Mouse (Mus musculus) olfactory bulb, adult 2 months (tissue): Measurements from ENCODE around the gene Chst15. TPM values are rescaled to one million over a fixed set of nuclear protein-coding genes. Genes with fewer than 3 reads are reported as not detected.

ENCODE experiments used
- H3K27ac ChIP-seq: fragments of 200-500 bp; 2 replicates; pipeline ENCODE4 v1.5.1; 2012; ENCODE audit warnings: low read depth, low read length; ENCODE audit not compliant: insufficient read depth
- H3K4me1 ChIP-seq: fragments of 200-500 bp; 2 replicates; pipeline ENCODE4 v1.6.1; 2012; ENCODE audit warnings: low read length; ENCODE audit not compliant: control insufficient read depth, insufficient read depth
- H3K4me3 ChIP-seq: fragments of 200-500 bp; 2 replicates; pipeline ENCODE4 v1.5.1; 2012; ENCODE audit warnings: mild to moderate bottlenecking, low read depth, low read length, moderate library complexity; ENCODE audit not compliant: insufficient read depth
- CTCF ChIP-seq: fragments of 200-500 bp; IDR thresholded peaks from 2 replicates; pipeline ENCODE4 v1.5.1; 2012; ENCODE audit warnings: low read depth, mild to moderate bottlenecking, low read length, moderate library complexity; ENCODE audit not compliant: insufficient read depth
- POLR2A ChIP-seq: fragments of 200-500 bp; IDR thresholded peaks from 2 replicates; pipeline ENCODE4 v1.6.1; 2012; ENCODE audit warnings: mild to moderate bottlenecking, low read depth, low read length, moderate library complexity; ENCODE audit not compliant: insufficient read depth
- WGBS: fragments of 180-500 bp; shearing (Covaris S2); methylation state at CpG from one replicate; pipeline ENCODE4 v1.1.7; 2018; 5-methylcytosine and 5-hydroxymethylcytosine counted together
- polyA plus RNA-seq: library from polyadenylated mRNA; stranded (reverse); fragments of >200 nt; gene quantifications from 2 replicates; pipeline ENCODE4 v1.2.4, GENCODE M21; 2012; ENCODE audit warnings: low replicate concordance; ENCODE audit not compliant: missing spikeins, insufficient read depth, insufficient read length

The Chst15 gene
- polyA plus RNA-seq, 1 experiment, result not detected

- TF ChIP-seq POLR2A (no peak), CTCF (no peak)
- Histone ChIP-seq H3K4me1 (peaks cover 8% of the 10 kb centered on the region), H3K4me3 (no peak overlapping the region), H3K27ac (no peak overlapping the region)
- WGBS, result 97% methylated on average over 14 of the region's 14 CpGs
Measured at GRCm38 (mm10) chr7:132244637-132245036, 72.4 kb downstream of the Chst15 start.

GRCm38 (mm10) chr7:132243225-132243624 lies 73.8 kb downstream of the Chst15 start:
- WGBS, result 81% methylated on average over 5 of the region's 5 CpGs
- Histone ChIP-seq H3K4me3 (no peak overlapping the region), H3K4me1 (peaks cover 7% of the 10 kb centered on the region), H3K27ac (no peak overlapping the region)
- TF ChIP-seq CTCF (no peak), POLR2A (no peak)

GRCm38 (mm10) chr7:132242617-132243141 lies 74.3 kb downstream of the Chst15 start:
- Histone ChIP-seq H3K4me3 (no peak overlapping the region), H3K27ac (no peak overlapping the region), H3K4me1 (peaks cover 4% of the 10 kb centered on the region)
- TF ChIP-seq POLR2A (no peak), CTCF (no peak)
- 58% methylated on average over 4 of the region's 4 CpGs for WGBS

GRCm38 (mm10) chr7:132238921-132239320 lies 78.1 kb downstream of the Chst15 start:
- Histone ChIP-seq H3K4me3 (no peak overlapping the region), H3K4me1 (peaks cover 6% of the 10 kb centered on the region; the same call in 1 of the 2 replicates), H3K27ac (no peak overlapping the region)
- TF ChIP-seq CTCF (no peak), POLR2A (no peak)
- WGBS, result 74% methylated on average over 3 of the region's 3 CpGs

GRCm38 (mm10) chr7:132237191-132237590 lies 79.8 kb downstream of the Chst15 start:
- peaks cover 6% of the 10 kb centered on the region; the same call in 1 of the 2 replicates for H3K4me1 ChIP-seq
- H3K4me3 ChIP-seq, result no peak overlapping the region
- no peak overlapping the region for H3K27ac ChIP-seq
- TF ChIP-seq POLR2A (no peak), CTCF (no peak)
- WGBS, result 83% methylated on average over 4 of the region's 4 CpGs

- peaks cover 6% of the 10 kb centered on the region; the same call in 1 of the 2 replicates for H3K4me1 ChIP-seq
- no peak for TF ChIP-seq POLR2A
- no peak for TF ChIP-seq CTCF
- WGBS, result 73% methylated on average over 8 of the region's 8 CpGs
- H3K27ac ChIP-seq, result no peak overlapping the region
- H3K4me3 ChIP-seq, result no peak overlapping the region
Measured at GRCm38 (mm10) chr7:132236789-132237188, 80.2 kb downstream of the Chst15 start.

- H3K4me1 ChIP-seq, result peaks cover 6% of the 10 kb centered on the region; the same call in 1 of the 2 replicates
- 77% methylated on average over 3 of the region's 3 CpGs for WGBS
- H3K4me3 ChIP-seq, result no peak overlapping the region
- H3K27ac ChIP-seq, result no peak overlapping the region
- TF ChIP-seq CTCF (no peak), POLR2A (no peak)
Measured at GRCm38 (mm10) chr7:132234250-132234649, 82.8 kb downstream of the Chst15 start.

- Histone ChIP-seq H3K4me3 (no peak overlapping the region), H3K4me1 (peaks cover 6% of the 10 kb centered on the region; the same call in 1 of the 2 replicates), H3K27ac (no peak overlapping the region)
- 92% methylated on average over 4 of the region's 4 CpGs for WGBS
- TF ChIP-seq POLR2A (no peak), CTCF (no peak)
Measured at GRCm38 (mm10) chr7:132233732-132234131, 83.3 kb downstream of the Chst15 start.

- TF ChIP-seq POLR2A (no peak), CTCF (no peak)
- no peak overlapping the region for H3K27ac ChIP-seq
- peaks cover 6% of the 10 kb centered on the region; the same call in 1 of the 2 replicates for H3K4me1 ChIP-seq
- H3K4me3 ChIP-seq, result no peak overlapping the region
- WGBS, result 56% methylated on average over 2 of the region's 2 CpGs
Measured at GRCm38 (mm10) chr7:132232937-132233336, 84.1 kb downstream of the Chst15 start.
